Mouse (Mus musculus) ES-E14 (cell line): ENCODE measurements around the gene Mov10. TPM values are rescaled to one million over a fixed set of nuclear protein-coding genes. Genes with fewer than 3 reads are reported as not detected.

Experiments
- DNase-seq: peaks from one replicate; pipeline ENCODE4 v3.0.0-alpha.2; 2013; ENCODE audit warnings: low read depth, low spot score
- H3K27ac ChIP-seq: 2 replicates; pipeline ENCODE4 v1.5.1; 2012; ENCODE audit warnings: low read depth, mild to moderate bottlenecking, low read length, moderate library complexity, mixed read lengths; ENCODE audit not compliant: poor library complexity, insufficient read depth, severe bottlenecking
- H3K36me3 ChIP-seq: 2 replicates; pipeline ENCODE4 v1.6.1; 2012; ENCODE audit warnings: mild to moderate bottlenecking, low read length, moderate library complexity, mixed read lengths; ENCODE audit not compliant: control insufficient read depth, poor library complexity, insufficient read depth, severe bottlenecking
- H3K4me1 ChIP-seq, 2 experiments: fragments of 150-350 bp in 1 of 2; sonication (generic) in 1 of 2; 2 replicates each; pipeline ENCODE4 v1.6.1; 2012; ENCODE audit warnings: low read length in 2 of 2, mild to moderate bottlenecking in 1 of 2, mixed read lengths in 1 of 2; ENCODE audit not compliant: control insufficient read depth in 2 of 2, insufficient read depth in 2 of 2, poor library complexity in 1 of 2
- H3K4me3 ChIP-seq, 2 experiments: fragments of 150-350 bp in 1 of 2; sonication (generic) in 1 of 2; 2 replicates each; pipeline ENCODE4 v1.5.1; 2012; ENCODE audit warnings: low read length in 2 of 2, low read depth in 1 of 2, mild to moderate bottlenecking in 1 of 2, mixed read lengths in 1 of 2; ENCODE audit not compliant: insufficient read depth in 1 of 2, poor library complexity in 1 of 2, severe bottlenecking in 1 of 2
- H3K9ac ChIP-seq: 2 replicates; pipeline ENCODE4 v1.6.1; 2012; ENCODE audit warnings: low read depth, mild to moderate bottlenecking, low read length, mixed read lengths; ENCODE audit not compliant: poor library complexity, insufficient read depth, severe bottlenecking
- H3K9me3 ChIP-seq: fragments of 150-350 bp; sonication (generic); 2 replicates; pipeline ENCODE4 v1.6.1; 2012; ENCODE audit warnings: low read depth, mild to moderate bottlenecking, low read length; ENCODE audit not compliant: control insufficient read depth, insufficient read depth
- CHD2 ChIP-seq: IDR thresholded peaks from 2 replicates; pipeline ENCODE4 v1.6.1; 2014; ENCODE audit warnings: mild to moderate bottlenecking, low read depth, low read length, inconsistent platforms
- HCFC1 ChIP-seq: IDR thresholded peaks from 2 replicates; pipeline ENCODE4 v1.6.1; 2012; ENCODE audit warnings: low read length, inconsistent platforms, borderline replicate concordance; ENCODE audit not compliant: insufficient read depth
- MAFK ChIP-seq: IDR thresholded peaks from 2 replicates; pipeline ENCODE4 v1.6.1; 2014; ENCODE audit warnings: mild to moderate bottlenecking, low read depth, low read length, inconsistent platforms; ENCODE audit not compliant: insufficient read depth
- ZC3H11A ChIP-seq: IDR thresholded peaks from 2 replicates; pipeline ENCODE4 v1.6.1; 2012; ENCODE audit warnings: low read depth, mild to moderate bottlenecking, inconsistent platforms, low read length, borderline replicate concordance
- ZNF384 ChIP-seq: IDR thresholded peaks from 2 replicates; pipeline ENCODE4 v1.6.1; 2012; ENCODE audit warnings: low read depth, low read length, inconsistent platforms
- in situ Hi-C, 2 experiments: fragments of 600-800 bp; cut with MboI; formaldehyde crosslinking; loops; one replicate each; pipeline ENCODE4 v1.15.1; 2025; ENCODE audit warnings: low sequenced_read_pairs in 2 of 2, inconsistent platforms in 1 of 2; ENCODE audit not compliant: unreplicated experiment in 2 of 2
- total RNA-seq: library from RNA; depleted of rRNA; stranded (reverse); fragments of 300-350 nt; gene quantifications from 2 replicates; pipeline ENCODE4 v1.2.3, GENCODE M21; 2012

The Mov10 gene
- total RNA-seq, 1 experiment: 37.5 TPM

DNA sequence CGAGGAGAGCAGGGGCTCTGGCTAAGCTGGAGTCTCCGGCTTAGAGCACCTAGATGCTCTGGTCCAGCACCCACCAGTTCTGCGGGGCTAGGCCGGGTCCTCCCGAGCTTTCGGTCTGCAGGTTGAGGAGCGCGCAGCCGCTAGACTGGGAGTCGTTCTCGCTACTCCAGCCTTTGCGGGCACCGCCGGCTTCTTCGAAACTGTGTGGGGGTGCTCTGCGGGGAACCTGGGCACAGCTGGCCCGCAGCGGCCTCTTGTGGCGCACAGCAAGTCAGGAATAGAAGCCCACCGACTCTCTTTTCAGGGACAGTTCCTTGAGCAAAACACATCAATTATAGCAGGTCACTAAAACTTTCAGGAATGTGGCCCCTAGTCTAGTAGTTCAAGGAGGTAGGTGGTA is 41.0 kb downstream of the Mov10 start:
- H3K9me3 ChIP-seq: no peaks in the 10 kb centered on the region
- in situ Hi-C loops: loop anchor here in 1 of 2 experiments (10.0 kb wide), 1 partner anchor 277 kb away; the partner anchor contains the start of gene Cttnbp2nl
- no peak overlapping the region for H3K27ac ChIP-seq
- H3K4me1 ChIP-seq: peaks cover 2 to 10% of the 10 kb centered on the region in 2 experiments; a peak in 3 of 4 replicates
- no peak overlapping the region for H3K9ac ChIP-seq
- peak overlapping the region; percentile 34 to 35 for H3K4me3 ChIP-seq
- no peaks in the 10 kb centered on the region for H3K36me3 ChIP-seq
- no peak for DNase-seq
- TF ChIP-seq ZC3H11A (no peak), HCFC1 (no peak), MAFK (no peak), CHD2 (no peak), ZNF384 (no peak)

DNA sequence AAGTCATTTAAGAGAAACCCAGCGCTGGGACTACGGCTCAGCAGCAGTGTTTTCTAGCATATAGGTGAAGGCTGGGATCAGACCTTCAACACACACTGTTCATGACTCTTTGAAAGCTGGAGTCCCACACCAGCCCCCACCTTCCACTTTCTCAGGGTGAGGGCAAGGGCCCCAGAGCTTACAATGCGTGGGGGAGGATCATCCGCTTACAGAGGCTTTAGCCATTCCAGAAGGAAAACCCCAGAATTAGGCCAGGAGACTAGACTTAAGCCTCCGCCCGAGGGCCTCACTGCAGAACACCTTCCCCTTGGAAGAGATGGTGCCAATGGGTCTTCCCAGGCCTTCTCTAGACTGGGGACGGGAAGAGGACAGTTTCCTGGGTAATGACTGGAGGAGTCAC is 45.1 kb downstream of the Mov10 start:
- DNase-seq: no peak

DNA sequence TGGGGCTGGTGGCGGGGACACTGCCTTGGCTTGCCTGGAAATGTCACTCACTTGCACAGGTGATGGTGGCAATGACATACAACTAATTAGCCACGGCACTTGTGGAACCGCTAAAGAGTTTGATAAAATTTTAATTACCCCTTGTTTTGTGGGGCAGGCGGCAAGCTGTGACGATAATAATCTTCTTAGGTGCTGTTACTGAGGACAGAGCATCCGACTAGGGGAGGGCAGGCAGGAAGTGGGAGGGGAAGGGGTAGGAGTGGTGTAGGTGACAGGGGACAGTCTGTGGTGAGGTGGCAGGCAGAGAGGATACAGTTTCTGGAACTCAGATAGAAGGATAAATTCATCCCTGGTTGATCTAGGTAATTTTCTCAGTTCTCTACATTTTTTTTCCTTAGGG is 46.9 kb downstream of the Mov10 start:
- Histone ChIP-seq H3K9me3 (no peaks in the 10 kb centered on the region), H3K4me1 (0 out of 4 replicates have a peak, but pooled peaks cover 0 to 5% of the 10 kb centered on the region in 2 experiments), H3K9ac (no peak overlapping the region), H3K4me3 (no peak overlapping the region), H3K27ac (no peak overlapping the region), H3K36me3 (no peaks in the 10 kb centered on the region)
- in situ Hi-C loops: loop anchor here (10.0 to 25.0 kb wide), 2 partner anchors 283 to 291 kb away; partner anchors contain the start of genes Cttnbp2nl (in 2 of the 2) and 4930564D02Rik (in 1 of the 2)
- DNase-seq: no peak
- TF ChIP-seq ZNF384: no peak
- no peak for TF ChIP-seq CHD2
- TF ChIP-seq MAFK: no peak
- TF ChIP-seq HCFC1: no peak
- no peak for TF ChIP-seq ZC3H11A

More for the DNA sequence above, 45.1 kb downstream of the Mov10 start:
- Histone ChIP-seq H3K9ac (no peak overlapping the region), H3K36me3 (no peaks in the 10 kb centered on the region), H3K4me3 (no peak overlapping the region), H3K4me1 (peaks cover 0 to 6% of the 10 kb centered on the region in 2 experiments; a peak in 1 of 4 replicates), H3K27ac (no peak overlapping the region), H3K9me3 (no peaks in the 10 kb centered on the region)
- TF ChIP-seq ZC3H11A (no peak), CHD2 (no peak), ZNF384 (no peak), HCFC1 (no peak), MAFK (no peak)
- in situ Hi-C loops: loop anchor here (10.0 to 25.0 kb wide), 2 partner anchors 282 to 289 kb away; partner anchors contain the start of genes Cttnbp2nl (in 2 of the 2) and 4930564D02Rik (in 1 of the 2)

DNA sequence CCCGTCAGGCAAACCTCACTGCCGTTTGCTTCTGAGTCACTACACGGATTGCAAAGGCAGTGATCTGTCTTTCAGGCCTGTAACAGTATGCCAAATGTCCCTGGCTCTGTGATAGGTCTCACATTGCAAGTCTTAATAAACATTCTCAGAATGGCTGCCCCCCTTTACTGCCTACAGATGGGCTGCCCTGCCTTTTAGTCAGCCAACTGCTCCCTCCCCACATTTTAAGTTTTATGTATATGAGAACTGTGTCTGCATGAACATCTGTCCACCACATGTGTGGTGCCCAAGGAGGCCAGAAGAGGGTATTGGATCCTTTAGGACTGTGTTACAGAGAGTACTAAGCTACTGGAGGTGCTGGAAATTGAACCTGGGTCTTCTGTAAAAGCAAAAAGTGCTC is 47.4 kb downstream of the Mov10 start:
- TF ChIP-seq CHD2: no peak
- TF ChIP-seq ZNF384: no peak
- TF ChIP-seq MAFK: no peak
- TF ChIP-seq HCFC1: no peak
- TF ChIP-seq ZC3H11A: no peak
- Histone ChIP-seq H3K9ac (no peak overlapping the region), H3K4me3 (no peak overlapping the region), H3K9me3 (no peaks in the 10 kb centered on the region), H3K36me3 (no peaks in the 10 kb centered on the region), H3K27ac (no peak overlapping the region), H3K4me1 (no peaks in the 10 kb centered on the region)
- no peak for DNase-seq
- in situ Hi-C loops: loop anchor here (10.0 to 25.0 kb wide), 2 partner anchors 284 to 291 kb away; partner anchors contain the start of genes Cttnbp2nl (in 2 of the 2) and 4930564D02Rik (in 1 of the 2)
